Mouse (Mus musculus): ENCODE results near the gene U2af1. TPM values are rescaled to one million over a fixed set of nuclear protein-coding genes. Genes with fewer than 3 reads are reported as not detected.
"Not testable (repeated sequence)": the region's sequence is repeated elsewhere in the genome, so short reads cannot be mapped to it uniquely, and the experiment has no call there.

Gene U2af1
- polyA plus RNA-seq, 1 experiment from 2014 or later = 184 TPM

DNA sequence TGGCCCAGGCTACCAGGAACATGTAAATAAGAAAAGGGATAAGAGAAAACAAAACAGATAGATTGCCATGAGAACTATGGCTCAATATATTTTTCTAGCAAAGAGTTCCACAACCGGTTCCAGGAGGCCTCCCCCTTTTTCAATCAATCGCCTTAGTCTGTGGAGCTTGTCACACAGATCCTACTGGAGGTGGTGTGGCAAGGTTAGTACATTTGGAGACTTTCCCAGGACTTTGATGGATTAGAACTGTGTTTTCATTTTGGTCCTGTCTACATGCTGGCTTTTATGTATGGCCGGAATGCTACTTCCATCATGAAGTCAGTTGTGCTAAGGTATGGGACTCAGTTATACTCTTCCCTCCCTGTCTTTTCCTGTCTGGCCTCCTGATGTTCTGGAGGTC, 48.8 kb downstream of the U2af1 start:
- no peak overlapping the region for H3K4me2 ChIP-seq
- H3K9ac ChIP-seq = no peak overlapping the region
- 86% methylated on average over 3 of the region's 3 CpGs for WGBS
- no peaks in the 10 kb centered on the region for H3K27me3 ChIP-seq (replicated peaks)
- no peak overlapping the region for H3K4me3 ChIP-seq
- peaks cover 12% of the 10 kb centered on the region for H3K36me3 ChIP-seq
- H3K9me3 ChIP-seq = no peaks in the 10 kb centered on the region
- no peak overlapping the region for H3K27ac ChIP-seq (replicated peaks)
- H3K4me1 ChIP-seq = 0 out of 2 replicates have a peak, but pooled peaks cover 2% of the 10 kb centered on the region
- no peak for ATAC-seq (ENCODE audit: extremely low read depth, insufficient number of reproducible peaks, low FRiP score, low TSS enrichment)

- H3K9ac ChIP-seq; H3K4me2 ChIP-seq; H3K4me1 ChIP-seq; H3K27ac ChIP-seq (replicated peaks); ATAC-seq (ENCODE audit: extremely low read depth, insufficient number of reproducible peaks, low FRiP score, low TSS enrichment); H3K27me3 ChIP-seq (replicated peaks); H3K9me3 ChIP-seq; H3K4me3 ChIP-seq: not testable (repeated sequence)
- peaks cover 20% of the 10 kb centered on the region for H3K36me3 ChIP-seq
- WGBS = 92% methylated on average over 3 of the region's 3 CpGs
Observed at GRCm38 (mm10) chr17:31609173-31609572, 49.5 kb downstream of the U2af1 start.

DNA sequence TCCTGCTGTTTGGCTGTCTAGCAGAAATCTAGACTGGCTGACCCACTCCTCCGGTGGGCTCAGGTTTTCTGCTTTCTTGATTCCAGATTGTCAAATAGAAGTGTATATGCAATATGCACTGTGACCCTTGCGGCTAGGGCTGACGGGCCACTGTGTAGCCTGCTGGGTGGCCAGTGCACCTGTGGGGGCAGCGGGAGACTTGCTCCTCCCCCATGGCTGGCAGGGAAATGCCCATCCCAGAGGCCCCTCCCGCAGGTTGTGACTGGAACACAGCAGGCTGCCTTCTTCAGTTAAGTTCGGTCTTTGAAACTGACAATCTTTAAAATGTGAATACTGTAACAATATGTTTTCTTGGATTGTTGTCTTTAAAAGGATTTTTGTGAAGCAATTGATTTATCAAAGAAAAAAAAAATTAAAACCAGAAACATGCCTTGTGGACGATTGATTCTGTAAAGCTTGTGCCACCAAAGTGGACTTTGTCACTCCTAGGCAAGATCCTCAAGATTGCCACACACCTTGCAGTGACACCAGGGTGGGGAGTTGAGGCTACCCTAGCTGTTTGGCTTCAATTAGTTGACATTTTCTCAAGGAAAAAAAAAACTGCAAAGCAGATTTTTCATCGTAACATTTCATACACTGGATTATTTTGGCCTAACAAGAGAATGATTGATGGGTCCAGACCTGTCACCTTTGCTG, 51.3 kb downstream of the U2af1 start:
- Histone ChIP-seq H3K27ac (replicated peaks) (no peak overlapping the region), H3K9me3 (no peaks in the 10 kb centered on the region), H3K4me3 (no peak overlapping the region), H3K4me2 (no peak overlapping the region), H3K27me3 (replicated peaks) (no peaks in the 10 kb centered on the region), H3K4me1 (no peaks in the 10 kb centered on the region), H3K36me3 (peaks cover 36% of the 10 kb centered on the region), H3K9ac (no peak overlapping the region)
- WGBS = 80% methylated on average over 8 of the region's 8 CpGs
- ATAC-seq (ENCODE audit: extremely low read depth, insufficient number of reproducible peaks, low FRiP score, low TSS enrichment) = no peak

DNA sequence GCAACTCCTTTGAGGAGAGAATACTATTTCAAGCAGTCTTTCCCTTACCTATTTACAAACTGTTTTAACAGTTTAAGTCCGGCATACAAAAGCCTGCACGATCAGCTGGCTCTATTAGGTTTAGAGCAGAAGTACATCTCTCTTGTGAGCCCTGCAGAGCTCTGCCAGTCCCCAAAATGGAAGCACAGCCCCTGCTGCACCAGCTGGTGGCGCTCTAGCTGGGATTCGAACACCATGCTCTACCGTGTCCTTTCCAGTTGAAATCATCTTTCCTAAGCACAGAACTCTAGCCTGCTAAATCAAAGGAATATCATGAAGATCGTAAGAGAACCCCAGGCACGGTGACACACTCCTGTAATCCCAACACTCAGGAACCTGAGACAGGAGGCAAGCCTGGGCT, 52.3 kb downstream of the U2af1 start:
- Histone ChIP-seq H3K27ac (replicated peaks) (no peak overlapping the region), H3K9me3 (no peaks in the 10 kb centered on the region), H3K9ac (no peak overlapping the region), H3K4me3 (no peak overlapping the region), H3K27me3 (replicated peaks) (no peaks in the 10 kb centered on the region), H3K4me2 (no peak overlapping the region), H3K4me1 (peaks cover 6% of the 10 kb centered on the region; the same call in 1 of the 2 replicates), H3K36me3 (peaks cover 44% of the 10 kb centered on the region)
- WGBS = 78% methylated on average over 7 of the region's 7 CpGs
- no peak for ATAC-seq (ENCODE audit: extremely low read depth, insufficient number of reproducible peaks, low FRiP score, low TSS enrichment)

DNA sequence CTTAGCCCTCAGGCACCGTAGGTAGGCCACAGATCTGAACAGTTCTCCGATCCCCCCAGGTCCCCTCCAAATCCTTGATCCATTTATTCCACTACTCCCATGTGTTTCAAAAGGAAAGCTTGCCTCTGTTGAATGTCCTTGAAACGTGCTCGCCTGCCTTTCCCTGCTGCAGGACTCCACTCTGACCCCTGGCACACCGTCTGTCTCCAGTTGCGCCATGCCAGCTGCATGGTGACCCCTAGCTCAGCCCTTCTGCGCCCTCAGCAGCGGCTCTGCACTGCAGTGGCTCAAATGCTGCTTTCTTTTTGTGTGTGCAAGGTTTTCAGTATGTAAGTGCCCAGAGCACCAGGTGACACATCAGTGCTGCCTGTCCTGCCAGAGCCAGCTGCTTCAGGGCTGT, 60.1 kb downstream of the U2af1 start:
- WGBS = 80% methylated on average over 8 of the region's 8 CpGs
- no peak overlapping the region for H3K4me3 ChIP-seq
- no peak for ATAC-seq (ENCODE audit: extremely low read depth, insufficient number of reproducible peaks, low FRiP score, low TSS enrichment)
- no peaks in the 10 kb centered on the region for H3K27me3 ChIP-seq (replicated peaks)
- H3K9ac ChIP-seq = no peak overlapping the region
- H3K9me3 ChIP-seq = no peaks in the 10 kb centered on the region
- H3K36me3 ChIP-seq = peaks cover 79% of the 10 kb centered on the region
- no peak overlapping the region for H3K4me2 ChIP-seq
- H3K27ac ChIP-seq (replicated peaks) = no peak overlapping the region
- peaks cover 6% of the 10 kb centered on the region; the same call in 1 of the 2 replicates for H3K4me1 ChIP-seq

- Histone ChIP-seq H3K4me3 (no peak overlapping the region), H3K4me1 (peaks cover 6% of the 10 kb centered on the region; the same call in 1 of the 2 replicates), H3K27ac (replicated peaks) (no peak overlapping the region), H3K9me3 (no peaks in the 10 kb centered on the region), H3K4me2 (no peak overlapping the region), H3K27me3 (replicated peaks) (no peaks in the 10 kb centered on the region), H3K36me3 (peaks cover 79% of the 10 kb centered on the region), H3K9ac (no peak overlapping the region)
- no peak for ATAC-seq (ENCODE audit: extremely low read depth, insufficient number of reproducible peaks, low FRiP score, low TSS enrichment)
- 86% methylated on average over 9 of the region's 9 CpGs for WGBS
Observed at GRCm38 (mm10) chr17:31597957-31598356, 60.7 kb downstream of the U2af1 start.

Other genes starting within 250 kb of the U2af1 start
- 21.9 and 24.0 TPM in 2 replicates for gene Wdr4, start 138.9 kb downstream of the U2af1 start, polyA plus RNA-seq (2015; fragmentation: Nextera tagmentation; extraction: Ambion mirVana)
- 523 and 604 TPM in 2 replicates for gene Ndufv3, start 138.8 kb downstream of the U2af1 start, polyA plus RNA-seq (2015; fragmentation: Nextera tagmentation; extraction: Ambion mirVana)
- 14.7 and 15.0 TPM in 2 replicates for gene Pknox1, start 94.2 kb downstream of the U2af1 start, polyA plus RNA-seq (2015; fragmentation: Nextera tagmentation; extraction: Ambion mirVana)
- gene Cbs, start 21.7 kb downstream of the U2af1 start, polyA plus RNA-seq (2015; fragmentation: Nextera tagmentation; extraction: Ambion mirVana) = 1.1 and 1.8 TPM in 2 replicates
- gene Cryaa, start 18.9 kb upstream of the U2af1 start, polyA plus RNA-seq (2015; fragmentation: Nextera tagmentation; extraction: Ambion mirVana) = not detected in 2 replicates
- gene Sik1, start 196.9 kb upstream of the U2af1 start, polyA plus RNA-seq (2015; fragmentation: Nextera tagmentation; extraction: Ambion mirVana) = 17.2 and 17.6 TPM in 2 replicates

Data from heart, embryonic 13.5 days (tissue).